Mouse (Mus musculus) testis, adult 2 months (tissue): ENCODE results near the gene Optn. TPM values are rescaled to one million over a fixed set of nuclear protein-coding genes. Genes with fewer than 3 reads are reported as not detected.

Experiments used
- H3K27ac ChIP-seq: fragments of 200-500 bp; 2 replicates; pipeline ENCODE4 v1.5.1; 2012; ENCODE audit warnings: low read depth, low read length; ENCODE audit not compliant: control insufficient read depth, insufficient read depth
- H3K27me3 ChIP-seq: fragments of 200-500 bp; 2 replicates; pipeline ENCODE4 v1.6.1; 2012; ENCODE audit warnings: mild to moderate bottlenecking, low read length, moderate library complexity; ENCODE audit not compliant: control insufficient read depth, insufficient read depth
- H3K36me3 ChIP-seq: fragments of 200-500 bp; 2 replicates; pipeline ENCODE4 v1.6.1; 2012; ENCODE audit warnings: mild to moderate bottlenecking, low read length; ENCODE audit not compliant: control insufficient read depth, insufficient read depth
- H3K4me1 ChIP-seq: fragments of 200-500 bp; 2 replicates; pipeline ENCODE4 v1.6.1; 2012; ENCODE audit warnings: low read length; ENCODE audit not compliant: control insufficient read depth, insufficient read depth
- H3K4me3 ChIP-seq: fragments of 200-500 bp; 2 replicates; pipeline ENCODE4 v1.5.1; 2012; ENCODE audit warnings: low read depth, mild to moderate bottlenecking, low read length, moderate library complexity, mixed read lengths; ENCODE audit not compliant: control insufficient read depth
- CTCF ChIP-seq: fragments of 200-500 bp; IDR thresholded peaks from 2 replicates; pipeline ENCODE4 v1.5.1; 2012; ENCODE audit warnings: low read depth, mild to moderate bottlenecking, inconsistent platforms, low read length, moderate library complexity; ENCODE audit not compliant: control insufficient read depth, insufficient read depth, insufficient replicate concordance
- POLR2A ChIP-seq: fragments of 200-500 bp; IDR thresholded peaks from 2 replicates; pipeline ENCODE4 v1.6.1; 2012; ENCODE audit warnings: low read depth, mild to moderate bottlenecking, inconsistent platforms, low read length, moderate library complexity; ENCODE audit not compliant: control insufficient read depth
- polyA plus RNA-seq: library from polyadenylated mRNA; depleted of rRNA; stranded (reverse); fragments of >200 nt; gene quantifications from 2 replicates; pipeline ENCODE4 v1.2.3, GENCODE M21; 2012

Optn gene
- polyA plus RNA-seq, 1 experiment: 38.2 TPM

GRCm38 (mm10) chr2:5015527-5015926 is 48.3 kb downstream of the Optn start:
- no peaks in the 10 kb centered on the region for H3K36me3 ChIP-seq
- TF ChIP-seq POLR2A (no peak), CTCF (no peak)
- no peaks in the 10 kb centered on the region for H3K27me3 ChIP-seq
- H3K27ac ChIP-seq: no peak overlapping the region
- H3K4me3 ChIP-seq: no peak overlapping the region
- H3K4me1 ChIP-seq: peaks cover 3% of the 10 kb centered on the region

DNA sequence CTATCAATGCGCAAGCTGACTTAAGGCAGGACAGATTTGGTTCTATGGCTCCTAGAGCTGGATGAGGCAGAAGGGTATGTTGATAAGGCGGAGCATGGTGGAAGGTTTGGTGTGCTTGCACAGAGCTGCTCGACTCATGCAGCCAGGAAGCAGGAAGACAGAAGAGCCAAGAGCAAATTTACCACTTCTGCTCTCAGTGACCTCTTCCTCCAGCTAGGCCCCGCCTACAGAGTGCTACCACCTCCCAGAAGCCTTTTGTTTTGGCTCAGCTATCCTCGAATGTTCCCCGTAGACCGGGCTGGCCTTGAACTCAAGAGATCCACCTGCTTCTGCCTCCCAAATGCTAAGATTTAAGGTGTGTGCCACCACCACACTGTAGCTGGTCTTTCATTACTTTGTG is 49.2 kb downstream of the Optn start:
- TF ChIP-seq POLR2A (no peak), CTCF (no peak)
- H3K27ac ChIP-seq: no peak overlapping the region

GRCm38 (mm10) chr2:5012491-5013324 is 51.1 kb downstream of the Optn start, which contains the start of gene Mcm10:
TSS of gene Mcm10 (minus strand) at chr2:5012791.
- H3K4me1 ChIP-seq: peaks cover 3% of the 10 kb centered on the region
- H3K4me3 ChIP-seq: peak within 1 kb of the TSS; percentile 98
- H3K36me3 ChIP-seq: no peaks in the 10 kb centered on the region
- H3K27me3 ChIP-seq: no peaks in the 10 kb centered on the region
- no peak within 1 kb of the TSS for H3K27ac ChIP-seq
- TF ChIP-seq POLR2A (no peak), CTCF (no peak)

More for the DNA sequence above, 49.2 kb downstream of the Optn start:
- H3K4me3 ChIP-seq: no peak overlapping the region
- H3K4me1 ChIP-seq: peaks cover 3% of the 10 kb centered on the region
- no peaks in the 10 kb centered on the region for H3K36me3 ChIP-seq
- no peaks in the 10 kb centered on the region for H3K27me3 ChIP-seq

DNA sequence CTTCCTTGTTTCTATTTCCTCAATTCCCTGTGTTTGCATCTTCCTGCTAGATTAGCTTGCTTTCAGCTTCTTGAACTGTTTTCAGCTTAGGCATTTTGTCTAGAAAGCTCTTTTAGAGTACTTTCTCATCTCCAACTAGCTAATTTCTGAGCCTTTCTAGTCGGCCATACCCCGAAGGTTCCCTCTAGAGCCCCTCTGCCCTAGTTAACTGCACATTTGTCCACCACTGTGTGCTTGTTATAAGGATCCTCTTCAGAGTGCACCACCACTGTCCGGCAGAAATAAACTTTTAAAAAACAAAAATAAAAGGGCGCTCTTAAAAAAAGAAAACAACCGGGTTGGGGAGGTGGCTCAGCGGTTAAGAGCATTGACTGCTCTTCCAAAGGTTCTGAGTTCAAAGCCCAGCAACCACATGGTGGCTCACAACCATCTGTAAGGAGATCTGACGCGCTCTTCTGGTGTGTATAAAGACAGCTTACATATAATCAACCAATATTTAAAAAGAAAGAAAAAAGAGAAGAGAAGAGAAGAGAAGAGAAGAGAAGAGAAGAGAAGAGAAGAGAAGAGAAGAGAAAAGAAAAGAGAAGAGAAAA is 51.9 kb downstream of the Optn start:
- TF ChIP-seq CTCF: no peak
- no peak for TF ChIP-seq POLR2A
- peak overlapping the region; percentile 98 for H3K4me3 ChIP-seq
- no peaks in the 10 kb centered on the region for H3K36me3 ChIP-seq
- no peaks in the 10 kb centered on the region for H3K27me3 ChIP-seq
- H3K4me1 ChIP-seq: peaks cover 3% of the 10 kb centered on the region
- H3K27ac ChIP-seq: no peak overlapping the region

GRCm38 (mm10) chr2:5007107-5007506 is 56.7 kb downstream of the Optn start:
- Histone ChIP-seq H3K27ac (no peak overlapping the region), H3K36me3 (no peaks in the 10 kb centered on the region; the same call in 1 of the 2 replicates), H3K4me3 (no peak overlapping the region), H3K4me1 (no peaks in the 10 kb centered on the region; the same call in 1 of the 2 replicates), H3K27me3 (no peaks in the 10 kb centered on the region)
- TF ChIP-seq CTCF (no peak), POLR2A (no peak)

- H3K4me1 ChIP-seq: peaks cover 3% of the 10 kb centered on the region; the same call in 1 of the 2 replicates
- no peak for TF ChIP-seq CTCF
- TF ChIP-seq POLR2A: no peak
- no peaks in the 10 kb centered on the region; the same call in none of the 2 replicates for H3K36me3 ChIP-seq
These were observed 62.6 kb downstream of the Optn start for GRCm38 (mm10) chr2:5001266-5001665.

DNA sequence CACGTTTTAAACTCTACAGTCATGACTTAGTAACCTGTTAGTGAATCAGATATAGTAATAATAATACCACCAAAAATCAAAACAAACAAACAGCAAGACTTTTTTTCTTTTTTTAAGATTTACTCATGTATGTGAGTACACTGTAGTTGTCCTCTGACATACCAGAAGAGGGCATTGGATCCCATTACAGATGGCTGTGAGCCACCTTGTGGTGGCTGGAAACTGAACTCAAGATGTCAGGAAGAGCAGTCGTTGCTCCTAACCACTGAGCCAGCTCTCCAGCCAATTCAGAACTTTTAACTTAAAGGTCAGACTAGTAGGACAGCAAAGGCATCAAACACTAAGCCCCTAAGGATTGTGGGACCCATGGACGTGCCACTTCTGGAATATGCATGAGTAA is 64.9 kb downstream of the Optn start:
- H3K27ac ChIP-seq: no peak overlapping the region
- peaks cover 3% of the 10 kb centered on the region; the same call in 1 of the 2 replicates for H3K4me1 ChIP-seq
- no peaks in the 10 kb centered on the region; the same call in 1 of the 2 replicates for H3K36me3 ChIP-seq
- TF ChIP-seq CTCF (no peak), POLR2A (no peak)
- no peaks in the 10 kb centered on the region for H3K27me3 ChIP-seq
- no peak overlapping the region for H3K4me3 ChIP-seq

More at GRCm38 (mm10) chr2:5001266-5001665, 62.6 kb downstream of the Optn start:
- Histone ChIP-seq H3K27me3 (no peaks in the 10 kb centered on the region), H3K27ac (no peak overlapping the region), H3K4me3 (no peak overlapping the region)
